In genomic region chr3:136871772-136872532, GRCm38 (mm10) we compare ENCODE assay signal across 8 mouse cellular contexts.
DNase-seq lines count a peak whose midpoint lies in the region; ATAC-seq lines count a peak whose summit lies in the region.

No protein-coding gene starts in this region.

- no peak overlapping the region for H3K4me3 ChIP-seq in heart, embryonic 14.5 days (ENCODE audit: control insufficient read depth in 1 of 2, insufficient read depth in 1 of 2, low read depth in 1 of 2, low read length in 2 of 2)
- no peak overlapping the region for H3K4me3 ChIP-seq in limb, embryonic 11.5 days (ENCODE audit: low read depth, low read length)
- H3K4me3 ChIP-seq in liver, embryonic 11.5 days (ENCODE audit: low read depth, low read length) = no peak overlapping the region

- peak overlapping the region; percentile 32 for H3K4me2 ChIP-seq in heart, embryonic 14.5 days (ENCODE audit: low read length)
- no peak overlapping the region for H3K4me2 ChIP-seq in limb, embryonic 11.5 days (ENCODE audit: low read depth, severe bottlenecking)
- H3K4me2 ChIP-seq in liver, embryonic 11.5 days = no peak overlapping the region

- no peaks in the 10 kb centered on the region for H3K9me3 ChIP-seq in heart, embryonic 14.5 days (ENCODE audit: control insufficient read depth, low read length)
- H3K9me3 ChIP-seq in limb, embryonic 11.5 days (ENCODE audit: control insufficient read depth, low read length) = no peaks in the 10 kb centered on the region
- H3K9me3 ChIP-seq in liver, embryonic 11.5 days (ENCODE audit: control insufficient read depth, low read length) = no peaks in the 10 kb centered on the region

- H3K27ac ChIP-seq in heart, embryonic 14.5 days (replicated peaks in 1 of 2; ENCODE audit: control insufficient read depth in 1 of 2, insufficient read depth in 1 of 2, low read depth in 2 of 2, low read length in 2 of 2) = peak overlapping the region; percentile 13 to 30; a peak in 1 of 4 replicates
- H3K27ac ChIP-seq in limb, embryonic 11.5 days (replicated peaks; ENCODE audit: low read depth, low read length) = no peak overlapping the region; the same call in 1 of the 2 replicates
- no peak overlapping the region for H3K27ac ChIP-seq in liver, embryonic 11.5 days (ENCODE audit: low read depth, low read length)

- peak; percentile 73 for ATAC-seq in heart, embryonic 14.5 days (ENCODE audit: insufficient number of reproducible peaks, insufficient read depth, low FRiP score, low read depth)
- peak; percentile 91 for ATAC-seq in limb, embryonic 11.5 days (ENCODE audit: insufficient number of reproducible peaks, low FRiP score, low TSS enrichment, low read depth)
- ATAC-seq in liver, embryonic 11.5 days (replicated peaks; ENCODE audit: low FRiP score) = no peak

- H3K27me3 ChIP-seq in heart, embryonic 14.5 days (ENCODE audit: control insufficient read depth, insufficient read depth, low read length) = no peaks in the 10 kb centered on the region
- no peaks in the 10 kb centered on the region for H3K27me3 ChIP-seq in limb, embryonic 11.5 days (ENCODE audit: control insufficient read depth, insufficient read depth, low read length)
- H3K27me3 ChIP-seq in liver, embryonic 11.5 days (replicated peaks; ENCODE audit: control insufficient read depth, insufficient read depth, low read length) = no peaks in the 10 kb centered on the region

- peaks cover 8 to 12% of the 10 kb centered on the region in 2 experiments for H3K4me1 ChIP-seq in heart, embryonic 14.5 days (ENCODE audit: control insufficient read depth in 2 of 2, insufficient read depth in 2 of 2, low read length in 2 of 2)
- peaks cover 16% of the 10 kb centered on the region for H3K4me1 ChIP-seq in limb, embryonic 11.5 days (ENCODE audit: control insufficient read depth, insufficient read depth, low read length)
- H3K4me1 ChIP-seq in liver, embryonic 11.5 days (replicated peaks; ENCODE audit: control insufficient read depth, insufficient read depth, low read length) = peaks cover 3% of the 10 kb centered on the region; the same call in 1 of the 2 replicates

- H3K9ac ChIP-seq in heart, embryonic 14.5 days (ENCODE audit: low read length) = no peak overlapping the region
- H3K9ac ChIP-seq in limb, embryonic 11.5 days (ENCODE audit: low read length) = no peak overlapping the region
- H3K9ac ChIP-seq in liver, embryonic 11.5 days (ENCODE audit: low read depth, low read length) = no peak overlapping the region

- H3K36me3 ChIP-seq in heart, embryonic 14.5 days (ENCODE audit: control insufficient read depth, insufficient read depth, low read length) = no peaks in the 10 kb centered on the region
- no peaks in the 10 kb centered on the region for H3K36me3 ChIP-seq in limb, embryonic 11.5 days (ENCODE audit: control insufficient read depth, insufficient read depth, low read length)
- H3K36me3 ChIP-seq in liver, embryonic 11.5 days (ENCODE audit: control insufficient read depth, insufficient read depth, low read length) = no peaks in the 10 kb centered on the region

- no peak for DNase-seq in heart, postnatal 25 days (ENCODE audit: low spot score)
- DNase-seq in embryo, embryonic 10.5 days (ENCODE audit: low spot score) = peak; percentile 7
- peak; percentile 8 for DNase-seq in heart, postnatal 4 days
- peak; percentile 74 for DNase-seq in limb, embryonic 11.5 days (ENCODE audit: low spot score)
- no peak for DNase-seq in adipocyte (ENCODE audit: low spot score)
- no peak for DNase-seq in liver, embryonic 11.5 days (ENCODE audit: low spot score)
- DNase-seq in ovary, postnatal 10 days (ENCODE audit: low spot score) = no peak

- intact Hi-C loops in heart, postnatal 25 days (cut with DNase I) = no loop called here

- 52% methylated on average over 14 of the region's 14 CpGs for WGBS in heart, embryonic 14.5 days
- 26% methylated on average over 14 of the region's 14 CpGs for WGBS in limb, embryonic 11.5 days
- 79% methylated on average over 14 of the region's 14 CpGs for WGBS in liver, embryonic 11.5 days

Comparison
In these comparisons a context has a peak if more than half of its experiments do, and no peak if none do; other contexts are left out.
1. DNase-seq: peak in embryo, embryonic 10.5 days (single experiment), heart, postnatal 4 days (single experiment) and limb, embryonic 11.5 days (single experiment); none in heart, postnatal 25 days (single experiment), adipocyte (single experiment), liver, embryonic 11.5 days (single experiment) and ovary, postnatal 10 days (single experiment).
2. H3K27ac ChIP-seq: peak in heart, embryonic 14.5 days (2 of 2); none in limb, embryonic 11.5 days (single experiment) and liver, embryonic 11.5 days (single experiment).